Mouse (Mus musculus) cortical plate, adult 2 months (tissue): ENCODE results near the gene Tm9sf3.

ENCODE experiments used
- CTCF ChIP-seq: fragments of 200-500 bp; IDR thresholded peaks from 2 replicates; pipeline ENCODE4 v1.5.1; 2011; ENCODE audit warnings: mild to moderate bottlenecking, control low read depth, low read length; ENCODE audit not compliant: insufficient read depth; ENCODE audit errors: extremely low read depth
- POLR2A ChIP-seq: fragments of 200-500 bp; IDR thresholded peaks from 2 replicates; pipeline ENCODE4 v1.6.1; 2011; ENCODE audit warnings: mild to moderate bottlenecking, low read length, control low read depth; ENCODE audit not compliant: insufficient read depth; ENCODE audit errors: extremely low read depth

GRCm38 (mm10) chr19:41193379-41193778 is 70.4 kb downstream of the Tm9sf3 start:
- no peak for TF ChIP-seq CTCF
- TF ChIP-seq POLR2A = no peak
